Mouse (Mus musculus): Measurements from ENCODE around the gene Nt5c.

DNA sequence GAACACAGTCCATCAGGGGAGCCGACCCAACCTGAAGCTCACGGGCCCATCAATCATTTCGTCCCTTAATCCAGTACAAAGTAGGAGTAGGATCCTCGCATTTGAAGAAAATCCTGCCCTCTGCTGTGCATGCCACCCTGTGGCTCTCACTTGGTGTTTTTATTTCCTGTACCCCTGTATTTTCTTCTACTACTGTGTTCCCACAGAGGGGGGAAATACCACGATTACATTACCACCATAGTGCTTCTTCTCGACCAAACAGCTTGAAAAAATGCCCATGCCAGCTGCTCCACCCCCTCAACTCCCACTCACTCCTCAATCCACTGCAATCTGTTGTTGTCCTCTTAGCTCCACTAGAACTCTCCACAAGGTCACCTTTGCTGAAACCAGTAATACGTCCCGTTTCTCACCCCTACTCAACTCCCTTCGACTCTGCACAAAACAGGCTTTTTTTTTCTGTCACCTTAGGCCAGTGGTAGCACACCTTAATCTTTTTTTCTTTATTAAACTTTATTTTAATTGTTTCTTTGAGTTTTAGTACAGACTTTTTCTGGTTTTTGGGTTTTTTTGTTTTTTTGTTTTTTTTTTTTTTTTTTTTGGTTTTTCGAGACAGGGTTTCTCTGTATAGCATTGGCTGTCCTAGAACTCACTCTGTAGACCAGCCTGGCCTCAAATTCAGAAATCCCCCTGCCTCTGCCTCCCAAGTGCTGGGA, 45.4 kb upstream of the Nt5c start:
- TF ChIP-seq CTCF (IDR thresholded peaks at IDR 0.05; ENCODE audit: low read depth, low read length) = no peak
- TF ChIP-seq POLR2A (IDR thresholded peaks at IDR 0.05; ENCODE audit: extremely low read depth, insufficient read depth, low read length) = no peak
